Mouse (Mus musculus): ENCODE results near the gene Guca1a. TPM values are rescaled to one million over a fixed set of nuclear protein-coding genes. Genes with fewer than 3 reads are reported as not detected.

Gene Guca1a
- polyA plus RNA-seq, 1 experiment from 2014 or later: 1.5 TPM

DNA sequence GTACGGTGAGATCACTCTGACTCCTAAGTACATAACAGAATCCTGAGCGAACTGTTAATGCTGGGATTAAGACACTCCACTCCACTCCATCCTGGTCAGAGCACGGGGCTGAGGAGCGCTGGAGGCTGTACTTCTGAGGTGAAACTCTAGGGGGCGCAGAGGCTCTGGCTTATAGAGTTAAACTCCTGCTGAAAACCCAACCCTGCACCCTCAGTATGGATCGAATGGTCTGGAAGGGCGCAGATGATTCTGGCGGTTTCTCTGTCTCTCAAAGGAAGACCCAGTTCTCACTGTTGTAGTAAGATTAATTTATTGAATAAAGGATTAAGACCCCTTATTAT is 8.1 kb upstream of the Guca1a start:
- H3K27me3 ChIP-seq: peaks cover 27% of the 10 kb centered on the region
- H3K27ac ChIP-seq: no peak overlapping the region
- 0 out of 2 replicates have a peak, but pooled peaks have one; percentile 16 for ATAC-seq (ENCODE audit: insufficient number of reproducible peaks, insufficient read depth, low FRiP score, low TSS enrichment)
- no peaks in the 10 kb centered on the region for H3K9me3 ChIP-seq
- no peaks in the 10 kb centered on the region for H3K4me1 ChIP-seq
- H3K36me3 ChIP-seq: no peaks in the 10 kb centered on the region
- no peak overlapping the region for H3K4me3 ChIP-seq
- no peak overlapping the region for H3K9ac ChIP-seq
- WGBS: 26% methylated on average over 8 of the region's 8 CpGs
- H3K4me2 ChIP-seq (replicated peaks): no peak overlapping the region

DNA sequence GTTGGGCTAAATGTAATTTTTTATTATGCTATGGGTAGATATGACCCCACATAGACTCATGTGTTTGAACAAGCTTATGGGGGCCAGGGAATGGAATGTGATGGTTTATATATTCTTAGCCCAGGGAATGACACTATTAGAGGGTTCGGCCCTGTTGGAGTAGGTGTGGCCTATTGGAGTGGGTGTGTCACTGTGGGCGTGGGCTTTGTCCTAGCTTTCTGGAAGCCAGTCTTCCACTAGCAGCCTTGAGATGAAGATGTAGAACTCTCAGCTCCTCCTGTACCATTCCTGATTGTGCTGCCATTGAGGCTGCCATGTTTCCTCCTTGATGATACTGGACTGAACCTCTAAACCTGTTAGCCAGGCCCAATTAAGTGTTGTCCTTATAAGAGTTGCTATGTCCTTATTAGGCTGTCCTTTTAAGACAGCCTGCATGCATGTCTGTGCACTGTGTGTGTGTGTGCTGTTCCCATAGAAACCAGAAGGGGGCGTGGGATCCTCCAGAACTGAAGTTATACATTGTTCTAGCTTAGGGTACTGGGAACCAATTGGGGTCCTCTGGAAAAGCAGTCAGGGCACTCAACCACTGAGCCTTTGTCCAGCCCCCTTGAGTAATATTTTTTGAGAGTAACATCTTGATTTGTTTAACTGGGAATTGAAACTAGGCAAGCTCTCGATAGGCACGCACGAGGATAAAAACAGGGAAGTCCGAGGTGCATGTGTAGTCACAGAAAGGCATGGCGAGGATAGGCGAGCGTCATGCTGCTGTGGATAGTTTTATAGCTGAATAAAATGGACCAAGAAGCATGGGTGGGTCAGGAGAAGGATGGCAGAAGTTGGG is 7.6 kb upstream of the Guca1a start:
- peaks cover 21% of the 10 kb centered on the region for H3K27me3 ChIP-seq
- 51% methylated on average over 10 of the region's 10 CpGs for WGBS
- H3K9me3 ChIP-seq: no peaks in the 10 kb centered on the region

DNA sequence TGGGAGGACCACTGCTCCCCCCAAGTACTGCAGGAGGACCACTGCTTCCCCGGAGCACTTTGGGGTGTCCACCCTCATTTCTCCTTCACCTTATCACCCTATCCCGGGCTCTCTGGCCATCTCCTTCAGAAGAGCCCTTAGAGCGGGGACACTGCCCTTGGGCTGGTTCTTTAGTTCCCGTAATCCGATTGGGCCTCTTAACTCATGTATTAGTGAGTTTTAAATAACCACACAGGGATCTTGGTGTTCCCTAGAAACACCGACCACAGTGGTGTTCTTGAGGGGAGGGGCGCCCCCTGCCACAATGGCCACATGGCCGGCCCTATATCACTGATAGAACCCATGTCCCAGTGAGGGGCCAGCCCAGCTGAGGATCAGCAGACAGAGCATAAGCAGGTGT is 1.3 kb downstream of the Guca1a start:
- ATAC-seq (ENCODE audit: insufficient number of reproducible peaks, insufficient read depth, low FRiP score, low TSS enrichment): no peak
- WGBS: 90% methylated on average over 8 of the region's 8 CpGs
- 0 out of 2 replicates have a peak, but pooled peaks cover 3% of the 10 kb centered on the region for H3K4me1 ChIP-seq
- H3K36me3 ChIP-seq: no peaks in the 10 kb centered on the region
- no peaks in the 10 kb centered on the region for H3K9me3 ChIP-seq
- peaks cover 37% of the 10 kb centered on the region for H3K27me3 ChIP-seq
- no peak overlapping the region for H3K27ac ChIP-seq
- no peak overlapping the region for H3K4me2 ChIP-seq (replicated peaks)
- H3K4me3 ChIP-seq: no peak overlapping the region
- no peak overlapping the region for H3K9ac ChIP-seq

More for the DNA sequence above, 7.6 kb upstream of the Guca1a start:
- no peaks in the 10 kb centered on the region for H3K36me3 ChIP-seq
- ATAC-seq (ENCODE audit: insufficient number of reproducible peaks, insufficient read depth, low FRiP score, low TSS enrichment): no peak
- no peaks in the 10 kb centered on the region for H3K4me1 ChIP-seq
- no peak overlapping the region for H3K27ac ChIP-seq
- H3K4me3 ChIP-seq: no peak overlapping the region
- H3K4me2 ChIP-seq (replicated peaks): no peak overlapping the region
- H3K9ac ChIP-seq: no peak overlapping the region

DNA sequence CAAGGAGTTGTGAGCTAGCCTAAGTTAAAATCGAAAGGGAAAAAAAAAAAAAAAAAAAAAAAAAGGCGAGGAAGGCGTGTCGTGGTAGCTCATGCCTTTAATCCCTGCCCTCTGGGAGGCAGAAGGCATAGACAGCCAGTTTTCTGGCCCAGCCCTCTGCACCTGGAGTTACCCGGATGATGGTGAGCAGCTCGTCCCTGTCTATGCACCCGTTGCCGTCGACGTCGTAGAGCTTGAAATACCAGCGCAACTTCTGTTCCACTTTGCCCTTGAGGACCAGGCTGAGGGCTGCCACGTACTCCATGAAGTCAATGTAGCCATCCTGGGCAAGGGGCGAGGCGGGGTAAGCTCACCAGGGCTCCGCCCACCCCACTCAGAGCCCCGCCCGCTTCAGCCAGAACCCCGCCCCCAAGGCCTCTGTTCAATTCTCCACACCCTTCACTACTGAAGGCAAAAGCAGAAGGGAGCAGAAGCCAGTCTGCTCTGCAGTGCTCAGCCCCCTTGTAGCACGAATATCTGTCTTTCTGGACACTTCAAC is 4.9 kb downstream of the Guca1a start:
- Histone ChIP-seq H3K27me3 (peaks cover 40% of the 10 kb centered on the region), H3K4me3 (peak overlapping the region; percentile 21; the same call in 1 of the 2 replicates), H3K4me2 (replicated peaks) (peak overlapping the region; percentile 45), H3K36me3 (no peaks in the 10 kb centered on the region), H3K9ac (no peak overlapping the region), H3K9me3 (no peaks in the 10 kb centered on the region), H3K27ac (no peak overlapping the region), H3K4me1 (0 out of 2 replicates have a peak, but pooled peaks cover 3% of the 10 kb centered on the region)
- 3% methylated on average over 18 of the region's 20 CpGs for WGBS
- peak; percentile 74; the same call in 1 of the 2 replicates for ATAC-seq (ENCODE audit: insufficient number of reproducible peaks, insufficient read depth, low FRiP score, low TSS enrichment)

DNA sequence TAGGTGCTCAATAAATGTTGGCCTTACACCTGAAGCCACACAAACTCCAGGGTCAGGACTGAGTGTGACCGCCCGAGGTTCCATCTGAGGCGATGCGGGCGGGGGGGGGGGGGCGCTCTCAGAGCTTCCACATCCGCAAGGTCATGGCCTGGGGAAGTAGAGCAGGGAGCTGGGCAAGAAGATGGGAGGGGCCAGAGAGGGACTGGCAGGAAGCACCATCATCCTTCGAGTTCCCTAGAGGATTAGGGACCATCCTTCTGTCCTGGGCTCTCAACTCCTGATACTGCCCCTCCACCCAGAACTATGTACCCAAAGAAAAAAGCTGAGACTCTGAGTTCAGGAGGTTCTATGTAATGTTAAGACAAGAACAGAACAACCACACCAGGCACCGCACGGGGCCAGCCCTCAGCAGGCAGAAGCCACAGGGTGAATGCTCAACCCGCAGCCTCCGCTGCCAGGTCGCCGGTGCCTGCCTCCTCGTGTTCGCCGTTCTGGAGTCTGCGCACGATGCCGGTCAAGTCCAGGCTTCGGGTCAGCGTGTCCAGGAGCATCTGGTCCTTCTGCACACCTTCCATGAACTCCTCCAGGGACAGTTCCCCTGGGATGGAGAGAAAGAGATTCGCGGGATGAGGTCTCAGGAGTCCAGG is 6.0 kb downstream of the Guca1a start:
- Histone ChIP-seq H3K4me3 (peak overlapping the region; percentile 17; the same call in 1 of the 2 replicates), H3K36me3 (no peaks in the 10 kb centered on the region), H3K4me1 (0 out of 2 replicates have a peak, but pooled peaks cover 3% of the 10 kb centered on the region), H3K27me3 (peaks cover 40% of the 10 kb centered on the region), H3K9ac (no peak overlapping the region), H3K4me2 (replicated peaks) (peak overlapping the region; percentile 45), H3K9me3 (no peaks in the 10 kb centered on the region), H3K27ac (no peak overlapping the region)
- no peak for ATAC-seq (ENCODE audit: insufficient number of reproducible peaks, insufficient read depth, low FRiP score, low TSS enrichment)
- WGBS: 23% methylated on average over 24 of the region's 24 CpGs

DNA sequence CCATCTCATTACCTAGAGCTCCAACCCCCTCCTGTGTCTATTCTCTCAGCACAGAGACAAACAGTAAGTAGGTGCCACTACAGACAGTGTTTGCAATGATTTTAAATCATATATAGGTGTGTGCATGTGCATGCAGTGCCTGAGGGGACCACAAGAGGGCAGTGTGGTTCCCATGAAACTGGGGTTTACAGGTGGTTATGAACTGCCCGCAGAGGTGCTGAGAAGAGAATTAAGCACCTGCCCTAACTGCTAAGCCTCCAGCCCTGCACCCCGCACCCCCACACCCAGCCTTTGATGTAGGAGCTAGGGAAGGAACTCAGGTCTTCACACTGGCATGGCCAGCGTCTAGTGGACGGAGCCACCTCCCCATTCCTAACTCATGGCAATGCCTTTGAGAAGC is 13.7 kb downstream of the Guca1a start:
- WGBS: 65% methylated on average over 4 of the region's 4 CpGs
- no peaks in the 10 kb centered on the region for H3K4me1 ChIP-seq
- 0 out of 2 replicates have a peak, but pooled peaks cover 2% of the 10 kb centered on the region for H3K36me3 ChIP-seq
- H3K27ac ChIP-seq: no peak overlapping the region
- H3K27me3 ChIP-seq: no peaks in the 10 kb centered on the region
- no peak overlapping the region for H3K4me3 ChIP-seq
- H3K9me3 ChIP-seq: no peaks in the 10 kb centered on the region
- H3K4me2 ChIP-seq (replicated peaks): no peak overlapping the region
- H3K9ac ChIP-seq: no peak overlapping the region
- no peak for ATAC-seq (ENCODE audit: insufficient number of reproducible peaks, insufficient read depth, low FRiP score, low TSS enrichment)

DNA sequence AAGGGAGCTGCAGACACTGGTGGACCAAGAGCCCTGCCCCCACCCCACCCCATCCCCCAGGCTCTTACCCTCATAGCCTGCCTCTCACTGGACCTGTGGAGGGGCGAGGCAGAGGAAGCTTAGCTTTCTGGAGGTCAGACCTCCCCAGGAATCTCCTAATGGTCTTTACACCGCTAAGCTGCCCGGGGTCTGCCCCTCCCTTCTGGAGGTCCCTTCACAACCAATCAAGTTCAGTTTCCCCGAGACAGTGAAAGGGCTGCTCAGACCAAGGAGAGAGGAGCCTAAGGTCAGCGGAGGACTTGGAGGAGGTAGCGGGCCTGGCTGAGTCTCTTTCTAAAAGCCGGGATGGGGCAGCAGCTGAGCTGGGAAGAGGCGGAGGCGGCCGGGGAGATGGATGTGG is 15.2 kb downstream of the Guca1a start, which contains the start of gene Guca1b:
TSS of gene Guca1b (plus strand) at position 249 of the 400 bp plus-strand sequence.
- no peak within 1 kb of the TSS for H3K4me3 ChIP-seq
- peaks cover 16% of the 10 kb centered on the region for H3K36me3 ChIP-seq
- no peak within 1 kb of the TSS for H3K4me2 ChIP-seq (replicated peaks)
- whole genome bisulfite sequencing: 38% methylated on average over 10 of the region's 10 CpGs
- no peaks in the 10 kb centered on the region for H3K9me3 ChIP-seq
- H3K4me1 ChIP-seq: no peaks in the 10 kb centered on the region
- no peak within 1 kb of the TSS for H3K9ac ChIP-seq
- no peak within 1 kb of the TSS for H3K27ac ChIP-seq
- no peak for ATAC-seq (ENCODE audit: insufficient number of reproducible peaks, insufficient read depth, low FRiP score, low TSS enrichment)
- H3K27me3 ChIP-seq: no peaks in the 10 kb centered on the region

DNA sequence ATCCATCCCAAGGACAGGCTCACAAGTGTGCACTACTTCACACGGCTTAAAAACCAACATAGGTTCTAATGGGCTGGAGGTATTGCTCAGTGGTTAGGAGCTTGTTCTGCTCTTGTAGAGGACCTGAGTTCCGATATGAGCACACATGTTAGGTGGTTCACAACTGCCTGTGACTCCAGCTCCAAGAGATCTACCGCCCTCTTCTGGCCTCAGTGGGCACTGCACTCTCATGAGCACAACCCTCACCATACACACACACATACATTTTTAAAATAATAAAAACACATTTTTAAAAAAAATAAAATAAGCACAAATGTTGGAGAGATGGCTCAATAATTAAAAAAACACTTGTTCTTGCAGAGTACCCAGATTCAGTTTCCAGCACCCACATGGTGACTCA is 16.3 kb downstream of the Guca1a start:
- Histone ChIP-seq H3K4me2 (replicated peaks) (no peak overlapping the region), H3K9ac (no peak overlapping the region), H3K36me3 (peaks cover 26% of the 10 kb centered on the region), H3K27me3 (no peaks in the 10 kb centered on the region), H3K9me3 (no peaks in the 10 kb centered on the region), H3K27ac (no peak overlapping the region), H3K4me1 (no peaks in the 10 kb centered on the region), H3K4me3 (no peak overlapping the region)
- no peak for ATAC-seq (ENCODE audit: insufficient number of reproducible peaks, insufficient read depth, low FRiP score, low TSS enrichment)
- WGBS: 91% methylated on average over 3 of the region's 3 CpGs

DNA sequence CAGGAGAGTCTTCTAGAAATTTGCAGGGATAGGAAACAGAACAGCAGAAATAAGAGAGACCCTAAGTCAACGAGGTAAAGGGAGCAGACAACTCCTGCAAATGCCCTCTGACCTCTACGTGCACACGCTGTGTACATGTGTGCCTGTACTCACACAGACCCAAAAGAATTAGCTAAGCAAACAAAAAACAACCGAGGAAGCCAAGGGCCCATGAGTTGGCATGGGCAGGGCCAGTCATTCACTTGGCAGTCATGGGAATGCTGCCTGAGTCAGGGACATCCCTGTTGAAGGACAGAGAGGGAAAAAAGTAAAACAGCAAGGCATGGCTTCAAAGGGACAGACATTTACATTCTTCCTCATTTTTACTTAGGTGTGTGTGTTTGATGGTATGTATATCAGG is 17.1 kb downstream of the Guca1a start:
- H3K4me2 ChIP-seq (replicated peaks): no peak overlapping the region
- no peak overlapping the region for H3K4me3 ChIP-seq
- peaks cover 32% of the 10 kb centered on the region for H3K36me3 ChIP-seq
- no peaks in the 10 kb centered on the region for H3K4me1 ChIP-seq
- no peak overlapping the region for H3K9ac ChIP-seq
- no peaks in the 10 kb centered on the region for H3K27me3 ChIP-seq
- no peaks in the 10 kb centered on the region for H3K9me3 ChIP-seq
- no peak for ATAC-seq (ENCODE audit: insufficient number of reproducible peaks, insufficient read depth, low FRiP score, low TSS enrichment)
- H3K27ac ChIP-seq: no peak overlapping the region
- WGBS: 83% methylated on average over 4 of the region's 4 CpGs

DNA sequence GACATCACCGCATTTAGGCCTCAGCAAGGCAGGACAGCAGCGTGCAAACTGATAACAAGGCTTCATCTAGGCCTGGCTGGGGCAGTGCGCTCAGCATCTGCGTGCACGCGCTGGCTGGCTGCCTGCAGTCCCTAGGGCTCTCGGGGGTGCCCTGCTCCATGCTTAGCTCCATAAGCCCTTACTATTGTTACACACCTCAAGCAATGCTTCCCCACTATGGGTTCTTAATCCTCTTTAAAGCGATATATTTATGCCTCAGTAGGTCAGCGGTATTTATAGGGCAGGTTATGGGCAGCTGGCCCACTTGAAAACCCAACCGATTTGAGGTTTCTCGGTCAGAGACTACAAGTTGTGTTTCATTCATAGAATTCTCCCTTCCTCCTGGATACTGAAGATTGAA is 18.5 kb downstream of the Guca1a start:
- Histone ChIP-seq H3K27me3 (no peaks in the 10 kb centered on the region), H3K4me3 (no peak overlapping the region), H3K27ac (no peak overlapping the region), H3K36me3 (peaks cover 44% of the 10 kb centered on the region), H3K4me2 (replicated peaks) (no peak overlapping the region), H3K9me3 (no peaks in the 10 kb centered on the region), H3K9ac (no peak overlapping the region), H3K4me1 (no peaks in the 10 kb centered on the region)
- no peak for ATAC-seq (ENCODE audit: insufficient number of reproducible peaks, insufficient read depth, low FRiP score, low TSS enrichment)
- 80% methylated on average over 11 of the region's 11 CpGs for WGBS

DNA sequence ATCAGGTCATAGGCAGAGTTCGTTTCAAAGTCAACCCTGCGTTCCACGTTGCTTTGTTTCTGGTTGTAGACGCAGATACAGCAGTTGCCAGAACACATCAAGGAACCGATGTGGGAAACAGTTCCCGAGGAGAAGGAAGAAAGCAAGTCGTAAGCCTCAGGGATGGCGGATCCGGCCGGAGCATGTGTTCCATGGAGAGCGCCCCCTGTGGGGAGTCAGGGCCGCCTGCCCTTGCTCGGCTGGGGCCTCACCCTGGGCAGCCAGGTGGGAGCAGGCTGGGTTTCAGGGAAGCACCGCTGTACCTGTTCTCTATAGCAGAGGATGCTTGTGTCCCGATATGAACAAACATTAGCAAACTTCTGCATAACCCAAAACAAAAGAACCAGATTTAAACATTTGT is 22.3 kb downstream of the Guca1a start:
- ATAC-seq (ENCODE audit: insufficient number of reproducible peaks, insufficient read depth, low FRiP score, low TSS enrichment): no peak
- no peaks in the 10 kb centered on the region for H3K4me1 ChIP-seq
- no peak overlapping the region for H3K4me2 ChIP-seq (replicated peaks)
- H3K9me3 ChIP-seq: no peaks in the 10 kb centered on the region
- 81% methylated on average over 15 of the region's 15 CpGs for WGBS
- no peak overlapping the region for H3K9ac ChIP-seq
- no peak overlapping the region for H3K4me3 ChIP-seq
- no peaks in the 10 kb centered on the region for H3K27me3 ChIP-seq
- H3K27ac ChIP-seq: no peak overlapping the region
- H3K36me3 ChIP-seq: peaks cover 81% of the 10 kb centered on the region
